ENCODE assay signal across 34 mouse cellular contexts in the genomic region with DNA sequence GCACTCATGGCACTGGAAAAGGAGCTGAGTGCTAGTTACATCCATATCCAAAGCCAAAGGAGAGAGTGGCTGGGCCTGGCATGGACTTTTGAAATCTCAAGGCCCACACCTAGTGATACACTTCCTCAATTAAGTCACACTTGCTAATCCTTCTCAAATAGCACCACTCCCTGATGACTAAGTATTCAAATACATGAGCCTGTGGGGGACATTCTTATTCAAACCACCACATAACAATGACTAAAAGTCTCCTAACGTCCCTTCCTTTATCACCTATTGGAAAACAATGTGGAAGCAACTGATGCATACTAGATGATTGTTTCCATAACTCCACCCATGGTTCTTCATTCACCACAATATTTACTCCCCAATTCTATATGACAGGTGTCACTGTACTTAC.
"Had no signal": no experiment of that assay in that cellular context is flagged by ENCODE, and none has a peak within 500 bp of the region (broad histone marks: within the 10 kb centered on the region; RNA-seq: fewer than 3 reads in every experiment).

No protein-coding gene starts in this region.

- H3K4me3 ChIP-seq: heart, embryonic 12.5 days; heart, embryonic 13.5 days; heart, embryonic 15.5 days; hindbrain, embryonic 10.5 days; hindbrain, embryonic 12.5 days; hindbrain, embryonic 13.5 days; hindbrain, embryonic 15.5 days; intestine, embryonic 15.5 days; kidney, embryonic 15.5 days; layer of hippocampus, adult 2 months; left cerebral cortex, adult 2 months had no signal

- H3K36me3 ChIP-seq: heart, embryonic 12.5 days; heart, embryonic 13.5 days; heart, embryonic 15.5 days; hindbrain, embryonic 10.5 days; hindbrain, embryonic 12.5 days; hindbrain, embryonic 13.5 days; hindbrain, embryonic 15.5 days; intestine, embryonic 15.5 days; kidney, embryonic 15.5 days had no signal

- DNase-seq: heart, postnatal 10 days; heart, postnatal 14 days; heart, postnatal 36 days; heart, postnatal 4 days; kidney, adult 11 months; kidney, adult 18-20 months; kidney, adult 2 months; kidney, adult 8-10 months; kidney, adult 9 months; kidney, postnatal 10 days; kidney, postnatal 14 days; kidney, postnatal 25 days; kidney, postnatal 36 days; kidney, postnatal 4 days; layer of hippocampus, adult 9-11 months; layer of hippocampus, postnatal 36 days had no signal

- H3K9me3 ChIP-seq: heart, embryonic 13.5 days; heart, embryonic 15.5 days; hindbrain, embryonic 13.5 days; hindbrain, embryonic 15.5 days; intestine, embryonic 15.5 days; kidney, embryonic 15.5 days had no signal

- H3K4me1 ChIP-seq: heart, embryonic 12.5 days; heart, embryonic 13.5 days; heart, embryonic 15.5 days; hindbrain, embryonic 10.5 days; hindbrain, embryonic 12.5 days; hindbrain, embryonic 13.5 days; hindbrain, embryonic 15.5 days; intestine, embryonic 15.5 days; kidney, embryonic 15.5 days had no signal

- H3K27ac ChIP-seq: heart, embryonic 13.5 days; heart, embryonic 15.5 days; hindbrain, embryonic 10.5 days; hindbrain, embryonic 12.5 days; hindbrain, embryonic 13.5 days; hindbrain, embryonic 14.5 days; hindbrain, embryonic 15.5 days; hindbrain, postnatal 0 days; intestine, embryonic 15.5 days; kidney, embryonic 15.5 days; kidney, postnatal 0 days; layer of hippocampus, adult 2 months; left cerebral cortex, adult 2 months had no signal

- H3K9ac ChIP-seq: heart, embryonic 12.5 days; heart, embryonic 13.5 days; heart, embryonic 15.5 days; hindbrain, embryonic 12.5 days; hindbrain, embryonic 13.5 days; hindbrain, embryonic 14.5 days; hindbrain, embryonic 15.5 days; intestine, embryonic 15.5 days; kidney, embryonic 15.5 days had no signal

- ATAC-seq: hindbrain, embryonic 16.5 days; hindbrain, postnatal 0 days; inflammation-experienced regulatory T-cells, adult 6 months; intestine, embryonic 15.5 days; intestine, embryonic 16.5 days; intestine, postnatal 0 days had no signal
